Mouse (Mus musculus) right cerebral cortex, postnatal 14 days (tissue): Measurements from ENCODE around the gene Alyref.

ENCODE experiments used
- DNase-seq: peaks from one replicate; pipeline ENCODE4 v3.0.0; 2022

Alyref gene

GRCm38 (mm10) chr11:120598283-120598989, at the start of gene Alyref, which contains the start of gene Anapc11:
Gene Alyref (minus strand): TSS chr11:120598365.
Gene Anapc11 (plus strand): TSS chr11:120598421.
- DNase-seq = peak; percentile 92

- DNase-seq = no peak
Observed at GRCm38 (mm10) chr11:120647047-120647830, 49.1 kb upstream of the Alyref start.

- peak; percentile 91 for DNase-seq
Observed at GRCm38 (mm10) chr11:120643601-120643987, 45.4 kb upstream of the Alyref start, which contains the start of gene Pycr1. Gene Pycr1 (minus strand): TSS chr11:120643769.

- DNase-seq = no peak
Observed at GRCm38 (mm10) chr11:120642939-120643600, 44.9 kb upstream of the Alyref start.

- no peak for DNase-seq
Observed at GRCm38 (mm10) chr11:120641869-120642268, 43.7 kb upstream of the Alyref start.

- DNase-seq = no peak
Observed at GRCm38 (mm10) chr11:120641255-120641654, 43.1 kb upstream of the Alyref start.

- DNase-seq = no peak
Observed at GRCm38 (mm10) chr11:120634810-120635209, 36.6 kb upstream of the Alyref start.

- peak; percentile 94 for DNase-seq
Observed at GRCm38 (mm10) chr11:120633520-120634343, 35.6 kb upstream of the Alyref start, which contains the start of gene Mafg. Gene Mafg (minus strand): TSS chr11:120633600.

GRCm38 (mm10) chr11:120632559-120633519, 34.7 kb upstream of the Alyref start:
- DNase-seq = peak; percentile 68

- DNase-seq = no peak
Observed at GRCm38 (mm10) chr11:120631726-120632448, 33.7 kb upstream of the Alyref start.

- no peak for DNase-seq
Observed at GRCm38 (mm10) chr11:120630881-120631725, 32.9 kb upstream of the Alyref start.

- DNase-seq = no peak
Observed at GRCm38 (mm10) chr11:120630401-120630871, 32.3 kb upstream of the Alyref start.

- no peak for DNase-seq
Observed at GRCm38 (mm10) chr11:120629911-120630310, 31.7 kb upstream of the Alyref start.

- DNase-seq = no peak
Observed at GRCm38 (mm10) chr11:120629341-120629730, 31.2 kb upstream of the Alyref start.

GRCm38 (mm10) chr11:120628601-120629340, 30.6 kb upstream of the Alyref start:
- DNase-seq = no peak

- no peak for DNase-seq
Observed at GRCm38 (mm10) chr11:120627468-120628300, 29.5 kb upstream of the Alyref start.

- no peak for DNase-seq
Observed at GRCm38 (mm10) chr11:120626785-120627467, 28.8 kb upstream of the Alyref start.
